Mouse (Mus musculus): ENCODE data around the gene Olfr874. TPM values are rescaled to one million over a fixed set of nuclear protein-coding genes. Genes with fewer than 3 reads are reported as not detected.
"Not testable (repeated sequence)": the region's sequence is repeated elsewhere in the genome, so short reads cannot be mapped to it uniquely, and the experiment has no call there.

The Olfr874 gene
- not detected for total RNA-seq (2021)
- long read RNA-seq, experiment 1, result 0 reads
- long read RNA-seq, experiment 2, result 0 reads

- H3K27ac ChIP-seq, result no peak within 1 kb of the TSS
- TF ChIP-seq CTCF (IDR thresholded peaks at IDR 0.05), result no peak
- intact Hi-C loops (cut with DNase I), result loop anchor here (1.0 kb wide), 1 partner anchor 32 kb away; no protein-coding TSS in a partner anchor
- no peak for DNase-seq
- H3K4me3 ChIP-seq, result no peak within 1 kb of the TSS
These were observed at the start of gene Olfr874 for GRCm38 (mm10) chr9:37744806-37745205. Olfr874 (plus strand) TSS chr9:37745106.

- intact Hi-C loops (cut with DNase I), result no loop called here
These were observed 28.8 kb upstream of the Olfr874 start, which contains the start of gene Olfr160 for GRCm38 (mm10) chr9:37716150-37716549. Olfr160 (minus strand) TSS chr9:37716250.

GRCm38 (mm10) chr9:37734310-37734709, 10.6 kb upstream of the Olfr874 start:
- H3K4me3 ChIP-seq, result no peak overlapping the region
- no peak for DNase-seq
- intact Hi-C loops (cut with DNase I), result no loop called here
- no peak for TF ChIP-seq CTCF (IDR thresholded peaks at IDR 0.05)
- H3K27ac ChIP-seq, result no peak overlapping the region

More at GRCm38 (mm10) chr9:37716150-37716549, 28.8 kb upstream of the Olfr874 start, which contains the start of gene Olfr160:
- no peak for TF ChIP-seq CTCF (IDR thresholded peaks at IDR 0.05)
- Histone ChIP-seq H3K27ac (no peak within 1 kb of the TSS), H3K4me3 (no peak within 1 kb of the TSS)
- no peak for DNase-seq

DNA sequence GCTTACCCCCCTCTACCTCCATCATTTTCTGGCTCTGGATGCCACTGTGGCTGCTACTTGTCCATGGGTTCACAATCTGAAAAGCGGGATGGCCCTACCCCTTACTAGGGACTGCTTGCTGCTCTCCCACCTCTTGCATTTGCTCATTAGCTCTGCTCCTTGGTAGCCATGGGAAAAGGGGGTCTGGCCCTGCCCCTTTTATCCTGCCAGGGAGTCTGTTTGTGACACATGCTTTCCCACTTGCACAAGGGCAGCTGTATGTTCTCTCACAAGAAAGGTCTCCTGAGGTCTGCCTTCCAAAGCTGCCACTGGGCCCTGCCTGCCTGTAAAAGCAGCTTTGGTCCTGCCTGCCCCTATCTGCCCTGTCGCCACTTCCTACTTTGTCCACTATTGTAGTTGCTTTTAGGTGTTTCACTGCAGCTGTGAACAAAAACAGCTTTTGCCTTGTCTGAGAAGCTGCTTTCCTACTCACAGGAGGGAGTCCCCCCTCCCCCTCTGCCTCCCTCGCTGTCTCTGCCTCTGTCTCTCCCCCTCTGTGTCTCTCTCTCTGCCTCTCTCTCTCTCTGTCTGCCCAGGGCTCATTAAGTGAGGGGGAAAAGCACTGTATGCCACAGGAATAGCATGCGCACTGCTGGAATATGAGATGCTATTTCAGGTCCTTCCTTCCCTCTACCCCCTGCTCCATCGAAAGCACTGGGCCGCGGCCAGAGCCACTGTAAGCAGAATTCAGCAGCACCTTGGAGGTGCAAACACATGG, 5.6 kb downstream of the Olfr874 start:
- Histone ChIP-seq H3K27ac (no peak overlapping the region), H3K4me3 (no peak overlapping the region)
- TF ChIP-seq CTCF (IDR thresholded peaks at IDR 0.05), result no peak
- no peak for DNase-seq
- intact Hi-C loops (cut with DNase I), result no loop called here

GRCm38 (mm10) chr9:37751467-37751866, 6.6 kb downstream of the Olfr874 start:
- DNase-seq, result no peak
- Histone ChIP-seq H3K4me3 (no peak overlapping the region), H3K27ac (no peak overlapping the region)
- TF ChIP-seq CTCF (IDR thresholded peaks at IDR 0.05), result no peak
- intact Hi-C loops (cut with DNase I), result no loop called here

DNA sequence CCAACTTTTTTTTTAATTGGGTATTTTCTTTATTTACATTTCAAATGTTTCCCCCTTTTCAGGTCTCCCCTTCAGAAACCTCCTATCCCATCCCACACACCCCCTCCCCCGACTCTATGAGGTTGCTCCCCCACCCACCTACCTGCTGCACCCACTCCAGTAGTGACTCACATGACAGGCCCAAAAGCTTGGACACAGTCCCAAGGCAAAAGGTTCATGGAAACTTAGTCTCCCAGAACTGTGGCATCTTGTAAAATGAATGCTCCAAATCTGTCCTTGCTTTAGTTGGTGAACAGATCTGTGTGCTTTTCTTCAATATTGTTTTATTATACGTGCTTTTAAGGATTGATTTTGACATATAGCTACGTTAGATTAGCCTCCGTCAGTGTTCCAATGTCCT, 7.1 kb downstream of the Olfr874 start:
- intact Hi-C loops (cut with DNase I), result no loop called here
- Histone ChIP-seq H3K27ac (no peak overlapping the region), H3K4me3 (no peak overlapping the region)
- no peak for DNase-seq
- TF ChIP-seq CTCF (IDR thresholded peaks at IDR 0.05), result no peak

- Histone ChIP-seq H3K27ac (no peak overlapping the region), H3K4me3 (no peak overlapping the region)
- DNase-seq, result no peak
- TF ChIP-seq CTCF (IDR thresholded peaks at IDR 0.05), result no peak
- intact Hi-C loops (cut with DNase I), result no loop called here
These were observed 16.8 kb downstream of the Olfr874 start for GRCm38 (mm10) chr9:37761728-37762127.

DNA sequence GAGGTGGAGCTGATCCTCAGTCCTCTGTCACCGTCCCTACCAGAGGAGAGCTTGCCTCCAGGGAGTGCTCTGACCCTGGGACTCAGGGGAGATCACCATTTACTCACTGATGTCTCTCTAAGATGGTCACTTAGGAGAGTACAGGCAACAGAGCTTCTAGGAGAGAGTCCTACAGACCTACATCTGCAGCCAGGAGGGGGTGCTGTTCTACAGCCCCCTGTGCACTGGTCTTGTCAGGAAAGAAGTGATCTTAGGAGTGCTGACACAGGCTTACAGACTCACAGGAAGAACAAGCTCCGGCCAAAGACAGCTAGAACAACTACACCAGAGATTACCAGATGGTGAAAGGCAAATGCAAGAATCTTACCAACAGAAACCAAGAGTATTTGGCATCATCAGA, 17.6 kb downstream of the Olfr874 start:
- intact Hi-C loops (cut with DNase I), result no loop called here
- DNase-seq, result no peak
- TF ChIP-seq CTCF (IDR thresholded peaks at IDR 0.05), result peak; percentile 4; the same call in 1 of the 2 replicates
- Histone ChIP-seq H3K27ac (no peak overlapping the region), H3K4me3 (no peak overlapping the region)

DNA sequence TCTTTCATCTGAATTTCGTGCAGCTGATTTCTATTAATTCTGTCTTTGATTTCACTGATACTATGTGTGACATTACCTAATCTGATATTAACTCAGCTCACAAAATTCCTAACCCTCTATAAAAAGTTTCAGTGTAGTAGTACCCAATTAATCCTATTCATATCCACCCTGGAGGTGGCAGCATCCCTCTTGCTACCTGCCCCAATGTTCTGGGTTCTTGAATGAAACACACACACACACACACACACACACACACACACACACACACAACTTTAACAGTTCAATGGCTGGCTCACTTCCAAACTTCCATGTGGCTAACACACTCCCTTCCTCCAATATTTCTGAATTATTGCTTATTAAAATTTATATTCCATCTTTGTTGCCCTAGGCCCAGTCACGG, 25.8 kb downstream of the Olfr874 start:
- intact Hi-C loops (cut with DNase I), result no loop called here
- no peak overlapping the region for H3K4me3 ChIP-seq
- no peak for DNase-seq
- TF ChIP-seq CTCF (IDR thresholded peaks at IDR 0.05), result no peak
- H3K27ac ChIP-seq, result no peak overlapping the region

DNA sequence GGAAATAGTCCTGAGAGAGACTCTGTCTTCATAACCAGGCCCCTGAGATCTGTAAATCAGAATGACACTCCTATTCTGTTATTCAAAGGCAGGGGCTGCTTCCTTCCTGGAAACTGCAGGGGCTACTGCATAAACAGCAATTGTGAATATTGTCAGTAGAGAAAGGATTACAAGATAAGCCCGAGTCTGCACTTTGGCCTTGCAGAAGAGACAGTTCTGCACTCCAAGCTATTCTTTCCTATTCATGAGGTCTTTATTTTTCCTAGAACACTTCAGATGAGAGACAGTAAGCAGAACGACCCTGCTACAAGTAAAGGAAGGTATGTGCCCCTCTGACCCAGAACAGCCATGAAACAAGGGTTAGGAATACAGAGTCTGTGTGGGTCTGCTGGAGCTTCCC, 26.9 kb downstream of the Olfr874 start, which contains the start of gene Olfr875:
Gene Olfr875 (plus strand): TSS at position 99 of the 400 bp plus-strand sequence.
- Histone ChIP-seq H3K27ac (no peak within 1 kb of the TSS), H3K4me3 (no peak within 1 kb of the TSS)
- DNase-seq, result no peak
- no peak for TF ChIP-seq CTCF (IDR thresholded peaks at IDR 0.05)
- intact Hi-C loops (cut with DNase I), result no loop called here

DNA sequence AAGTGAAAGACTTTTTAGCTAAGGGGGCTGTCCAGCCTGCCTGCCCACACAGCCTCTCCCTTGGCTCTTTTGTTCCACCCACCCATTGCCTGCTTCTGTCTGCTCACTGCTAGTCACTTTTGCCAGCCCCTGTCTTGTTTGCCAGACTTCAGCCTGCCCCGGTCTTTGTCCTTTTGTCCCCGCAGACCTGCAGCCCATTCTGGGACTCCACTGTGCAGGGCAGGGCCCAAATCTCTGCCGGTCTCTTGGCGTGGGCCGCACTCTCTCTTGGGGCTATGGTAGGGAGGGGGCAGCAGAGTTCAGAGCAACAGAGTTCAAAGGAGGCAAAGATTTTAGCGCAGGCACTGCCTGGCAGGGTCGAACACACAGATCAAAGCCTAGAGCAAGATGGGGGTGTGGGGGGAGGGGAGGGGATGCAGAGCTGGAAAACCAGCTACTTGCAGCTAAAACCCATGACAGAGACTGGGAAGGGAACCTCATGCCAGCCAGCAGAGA, 37.9 kb downstream of the Olfr874 start:
- TF ChIP-seq CTCF (IDR thresholded peaks at IDR 0.05), result no peak
- DNase-seq, result peak; percentile 22
- Histone ChIP-seq H3K27ac (no peak overlapping the region), H3K4me3 (peak overlapping the region; percentile 41)
- intact Hi-C loops (cut with DNase I), result no loop called here

DNA sequence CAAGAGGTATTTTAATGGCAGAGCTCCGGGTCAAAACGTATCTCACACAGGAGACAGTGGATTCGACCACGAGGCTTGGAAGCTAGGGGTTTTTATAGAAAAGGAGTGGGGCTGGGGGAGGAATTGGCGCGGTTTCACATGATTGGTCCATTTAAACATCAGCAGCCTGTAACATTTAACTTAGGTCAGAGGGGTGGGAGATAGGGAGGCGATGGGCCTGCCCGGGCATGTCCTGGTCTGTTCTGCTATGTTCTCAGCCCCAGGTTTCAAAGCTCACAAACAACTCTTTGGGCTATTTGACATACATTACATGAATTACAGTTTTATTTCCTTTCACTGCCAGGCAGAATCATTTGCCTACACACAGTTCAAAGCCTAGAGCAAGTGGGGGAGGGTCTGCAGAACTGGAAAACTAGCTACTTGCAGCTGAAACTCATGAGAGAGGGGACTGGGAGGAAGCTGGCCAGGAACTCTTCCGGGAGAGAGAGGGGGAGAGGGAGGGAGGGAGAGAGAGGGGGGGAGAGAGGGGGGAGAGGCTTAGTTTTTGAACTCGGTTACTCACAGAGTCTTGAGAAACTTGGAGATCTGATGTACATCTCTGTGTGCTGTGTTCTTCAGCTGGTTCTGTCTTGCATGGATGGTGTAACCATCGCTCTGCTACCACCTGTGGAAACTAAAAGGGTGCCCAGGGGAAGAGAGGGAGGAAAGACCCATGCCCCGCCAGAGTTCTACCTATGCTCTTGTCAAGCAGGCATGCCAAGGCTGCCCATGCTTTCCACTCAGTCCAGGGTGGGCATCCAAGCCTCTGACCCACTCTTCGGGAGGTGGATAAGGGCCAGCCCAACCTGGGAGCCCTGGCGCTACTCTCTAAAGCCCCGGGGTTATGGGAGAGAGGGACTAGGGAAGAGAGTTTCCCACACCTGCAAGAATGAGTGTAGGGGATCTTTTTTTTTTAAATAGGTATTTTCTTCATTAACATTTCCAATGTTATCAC, 38.8 kb downstream of the Olfr874 start:
- DNase-seq; intact Hi-C loops (cut with DNase I); H3K4me3 ChIP-seq; H3K27ac ChIP-seq: not testable (repeated sequence)
